Mouse (Mus musculus) megakaryocyte, embryonic 14.5 days (primary cell): ENCODE measurements around the gene Bag6. TPM values are rescaled to one million over a fixed set of nuclear protein-coding genes. Genes with fewer than 3 reads are reported as not detected.

Source experiments
- H3K27me3 ChIP-seq: replicated peaks from 2 replicates; pipeline ENCODE3; 2012; ENCODE audit warnings: inconsistent platforms
- H3K36me3 ChIP-seq: replicated peaks from 2 replicates; pipeline ENCODE3; 2012; ENCODE audit warnings: low read length, inconsistent platforms, mixed read lengths
- H3K4me1 ChIP-seq: 2 replicates; pipeline ENCODE4 v1.6.1; 2012; ENCODE audit warnings: inconsistent platforms
- H3K4me3 ChIP-seq: replicated peaks from 2 replicates; pipeline ENCODE3; 2012; ENCODE audit warnings: moderate library complexity, mild to moderate bottlenecking, inconsistent platforms
- H3K9me3 ChIP-seq: 2 replicates; pipeline ENCODE4 v1.6.1; 2012; ENCODE audit warnings: inconsistent platforms
- FLI1 ChIP-seq: IDR thresholded peaks from 2 replicates; pipeline ENCODE4 v1.6.1; 2012; ENCODE audit warnings: low read length, inconsistent platforms, mixed read lengths
- GATA1 ChIP-seq: IDR thresholded peaks from 3 replicates; pipeline ENCODE4 v1.6.1; 2012; ENCODE audit warnings: mixed read lengths, low read length, inconsistent platforms, borderline replicate concordance
- polyA plus RNA-seq: library from polyadenylated mRNA; stranded (reverse); fragments of >175 nt; gene quantifications from 2 replicates; pipeline ENCODE4 v1.2.3, GENCODE M21; 2012; ENCODE audit warnings: low replicate concordance; ENCODE audit not compliant: insufficient read depth

Gene Bag6
- polyA plus RNA-seq, 1 experiment, result 613 TPM

- Histone ChIP-seq H3K9me3 (no peaks in the 10 kb centered on the region), H3K36me3 (peaks cover 100% of the 10 kb centered on the region), H3K4me1 (peaks cover 30% of the 10 kb centered on the region), H3K27me3 (no peaks in the 10 kb centered on the region), H3K4me3 (peak overlapping the region; percentile 28)
- no peak for TF ChIP-seq GATA1
- TF ChIP-seq FLI1, result no peak
These were observed 22.3 kb downstream of the Bag6 start for GRCm38 (mm10) chr17:35157254-35157653.

- no peaks in the 10 kb centered on the region for H3K9me3 ChIP-seq
- TF ChIP-seq GATA1, result no peak
- TF ChIP-seq FLI1, result no peak
- peaks cover 100% of the 10 kb centered on the region for H3K36me3 ChIP-seq
- peaks cover 35% of the 10 kb centered on the region for H3K4me1 ChIP-seq
- H3K27me3 ChIP-seq, result no peaks in the 10 kb centered on the region
- H3K4me3 ChIP-seq, result no peak overlapping the region
These were observed 22.7 kb downstream of the Bag6 start for GRCm38 (mm10) chr17:35157661-35158175.

GRCm38 (mm10) chr17:35158850-35159593 is 24.0 kb downstream of the Bag6 start:
- peaks cover 44% of the 10 kb centered on the region for H3K4me1 ChIP-seq
- no peaks in the 10 kb centered on the region for H3K9me3 ChIP-seq
- H3K36me3 ChIP-seq, result peaks cover 96% of the 10 kb centered on the region
- H3K27me3 ChIP-seq, result no peaks in the 10 kb centered on the region
- no peak overlapping the region for H3K4me3 ChIP-seq
- TF ChIP-seq GATA1, result no peak
- no peak for TF ChIP-seq FLI1

- no peaks in the 10 kb centered on the region for H3K9me3 ChIP-seq
- peaks cover 90% of the 10 kb centered on the region for H3K36me3 ChIP-seq
- H3K4me1 ChIP-seq, result peaks cover 44% of the 10 kb centered on the region
- no peaks in the 10 kb centered on the region for H3K27me3 ChIP-seq
- no peak for TF ChIP-seq GATA1
- no peak for TF ChIP-seq FLI1
- H3K4me3 ChIP-seq, result no peak overlapping the region
These were observed 24.7 kb downstream of the Bag6 start for GRCm38 (mm10) chr17:35159638-35160037.

GRCm38 (mm10) chr17:35161421-35161820 is 26.4 kb downstream of the Bag6 start:
- H3K4me1 ChIP-seq, result peaks cover 40% of the 10 kb centered on the region

GRCm38 (mm10) chr17:35162121-35162520 is 27.1 kb downstream of the Bag6 start:
- TF ChIP-seq FLI1 (no peak), GATA1 (no peak)
- no peaks in the 10 kb centered on the region for H3K27me3 ChIP-seq
- H3K9me3 ChIP-seq, result no peaks in the 10 kb centered on the region
- H3K4me1 ChIP-seq, result peaks cover 45% of the 10 kb centered on the region
- H3K36me3 ChIP-seq, result peaks cover 65% of the 10 kb centered on the region
- peak overlapping the region; percentile 71 for H3K4me3 ChIP-seq

More at GRCm38 (mm10) chr17:35161421-35161820, 26.4 kb downstream of the Bag6 start:
- H3K4me3 ChIP-seq, result peak overlapping the region; percentile 26
- no peak for TF ChIP-seq GATA1
- TF ChIP-seq FLI1, result no peak
- peaks cover 72% of the 10 kb centered on the region for H3K36me3 ChIP-seq
- no peaks in the 10 kb centered on the region for H3K27me3 ChIP-seq
- H3K9me3 ChIP-seq, result no peaks in the 10 kb centered on the region

- Histone ChIP-seq H3K4me3 (peak overlapping the region; percentile 96), H3K27me3 (no peaks in the 10 kb centered on the region), H3K4me1 (peaks cover 47% of the 10 kb centered on the region), H3K9me3 (no peaks in the 10 kb centered on the region), H3K36me3 (peaks cover 60% of the 10 kb centered on the region)
- TF ChIP-seq FLI1, result no peak
- no peak for TF ChIP-seq GATA1
These were observed 27.8 kb downstream of the Bag6 start for GRCm38 (mm10) chr17:35162730-35163129.

- Histone ChIP-seq H3K4me3 (peak overlapping the region; percentile 96), H3K4me1 (peaks cover 55% of the 10 kb centered on the region), H3K36me3 (peaks cover 55% of the 10 kb centered on the region), H3K27me3 (no peaks in the 10 kb centered on the region), H3K9me3 (no peaks in the 10 kb centered on the region)
- TF ChIP-seq GATA1, result no peak
- no peak for TF ChIP-seq FLI1
These were observed 28.5 kb downstream of the Bag6 start for GRCm38 (mm10) chr17:35163326-35164081.

- H3K27me3 ChIP-seq, result no peaks in the 10 kb centered on the region
- H3K4me3 ChIP-seq, result peak overlapping the region; percentile 96
- H3K9me3 ChIP-seq, result no peaks in the 10 kb centered on the region
- TF ChIP-seq GATA1 (no peak), FLI1 (no peak)
- peaks cover 48% of the 10 kb centered on the region for H3K36me3 ChIP-seq
- peaks cover 60% of the 10 kb centered on the region for H3K4me1 ChIP-seq
These were observed 29.2 kb downstream of the Bag6 start for GRCm38 (mm10) chr17:35164218-35164567.
